In genomic region chr12:64817056-64817810, GRCm38 (mm10) we compare ENCODE assay signal across 9 mouse cellular contexts.
DNase-seq lines count a peak whose midpoint lies in the region; ATAC-seq and TF ChIP-seq lines count a peak whose summit lies in the region.
"Had no signal": no experiment of that assay in that cellular context is flagged by ENCODE, and none has a peak within 500 bp of the region (broad histone marks: within the 10 kb centered on the region; RNA-seq: fewer than 3 reads in every experiment).

No protein-coding gene starts in this region.

- no peak for TF ChIP-seq POLR2A in cortical plate, adult 2 months (IDR thresholded peaks at IDR 0.05; ENCODE audit: extremely low read depth, insufficient read depth, low read length)

- peak; percentile 63 for TF ChIP-seq CTCF in lung, embryonic 14.5 days (IDR thresholded peaks at IDR 0.05; ENCODE audit: low read depth)
- TF ChIP-seq CTCF in cortical plate, adult 2 months (IDR thresholded peaks at IDR 0.05; ENCODE audit: extremely low read depth, insufficient read depth, low read length) = peak; percentile 52; the same call in 1 of the 2 replicates

- peak; percentile 43 for DNase-seq in adrenal gland, postnatal 10 days
- no peak for DNase-seq in adrenal gland, postnatal 4 days (ENCODE audit: low spot score in 2 of 2)
- DNase-seq in lung, embryonic 14.5 days = peak; percentile 49
- DNase-seq in lung, postnatal 36 days = no peak
- peak; percentile 17 for DNase-seq in kidney, postnatal 14 days
- no peak for DNase-seq in thymus, postnatal 36 days

- H3K27me3 ChIP-seq in lung, embryonic 14.5 days (ENCODE audit: insufficient read depth, low read length) = no peaks in the 10 kb centered on the region
- H3K27me3 ChIP-seq in intestine, embryonic 15.5 days (replicated peaks) = no peaks in the 10 kb centered on the region
- H3K27me3 ChIP-seq: embryonic facial prominence, embryonic 15.5 days had no signal

- H3K9ac ChIP-seq in lung, embryonic 14.5 days = no peak overlapping the region
- H3K9ac ChIP-seq in intestine, embryonic 15.5 days = no peak overlapping the region
- H3K9ac ChIP-seq: embryonic facial prominence, embryonic 15.5 days had no signal

- no peaks in the 10 kb centered on the region for H3K4me1 ChIP-seq in lung, embryonic 14.5 days (ENCODE audit: insufficient read depth)
- no peaks in the 10 kb centered on the region for H3K4me1 ChIP-seq in cortical plate, adult 2 months (ENCODE audit: control insufficient read depth, insufficient read depth, low read length)
- H3K4me1 ChIP-seq in intestine, embryonic 15.5 days (replicated peaks) = no peaks in the 10 kb centered on the region
- H3K4me1 ChIP-seq: embryonic facial prominence, embryonic 15.5 days had no signal

- WGBS in lung, embryonic 14.5 days = 47% methylated on average over 9 of the region's 9 CpGs
- WGBS in intestine, embryonic 15.5 days = 64% methylated on average over 9 of the region's 9 CpGs

- H3K36me3 ChIP-seq in lung, embryonic 14.5 days (ENCODE audit: insufficient read depth) = no peaks in the 10 kb centered on the region
- H3K36me3 ChIP-seq in intestine, embryonic 15.5 days = no peaks in the 10 kb centered on the region
- H3K36me3 ChIP-seq: embryonic facial prominence, embryonic 15.5 days had no signal

- no peak for ATAC-seq in lung, embryonic 14.5 days (ENCODE audit: insufficient read depth)
- ATAC-seq in intestine, embryonic 15.5 days = no peak

- H3K4me3 ChIP-seq in lung, embryonic 14.5 days (ENCODE audit: low read depth, low read length) = no peak overlapping the region
- H3K4me3 ChIP-seq in cortical plate, adult 2 months (ENCODE audit: insufficient read depth, low read length) = no peak overlapping the region
- no peak overlapping the region for H3K4me3 ChIP-seq in intestine, embryonic 15.5 days (replicated peaks)
- H3K4me3 ChIP-seq: embryonic facial prominence, embryonic 15.5 days had no signal

- no peaks in the 10 kb centered on the region for H3K9me3 ChIP-seq in lung, embryonic 14.5 days (ENCODE audit: low read depth, low read length)
- H3K9me3 ChIP-seq in intestine, embryonic 15.5 days = no peaks in the 10 kb centered on the region
- H3K9me3 ChIP-seq: embryonic facial prominence, embryonic 15.5 days had no signal

- H3K27ac ChIP-seq in lung, embryonic 14.5 days (ENCODE audit: low read depth) = no peak overlapping the region
- no peak overlapping the region for H3K27ac ChIP-seq in cortical plate, adult 2 months (ENCODE audit: insufficient read depth, low read length)
- H3K27ac ChIP-seq in intestine, embryonic 15.5 days = no peak overlapping the region
- H3K27ac ChIP-seq: embryonic facial prominence, embryonic 15.5 days had no signal

- no peak overlapping the region for H3K4me2 ChIP-seq in lung, embryonic 14.5 days
- no peak overlapping the region for H3K4me2 ChIP-seq in intestine, embryonic 15.5 days (replicated peaks)
- H3K4me2 ChIP-seq: embryonic facial prominence, embryonic 15.5 days had no signal

Comparison
In these comparisons a context has a peak if more than half of its experiments do, and no peak if none do; other contexts are left out.
1. DNase-seq: peak in adrenal gland, postnatal 10 days (single experiment), lung, embryonic 14.5 days (single experiment) and kidney, postnatal 14 days (single experiment); none in adrenal gland, postnatal 4 days (0 of 2), lung, postnatal 36 days (single experiment) and thymus, postnatal 36 days (0 of 2).